Mouse (Mus musculus): ENCODE measurements around the gene Dock1.

Dock1 gene

GRCm38 (mm10) chr7:134670312-134671002, at the start of gene Dock1:
TSS of gene Dock1 (plus strand) at chr7:134670654.
- peak; percentile 89 for DNase-seq

GRCm38 (mm10) chr7:134627906-134628305, 42.5 kb upstream of the Dock1 start:
- DNase-seq, result no peak

- DNase-seq, result peak; percentile 33
These were observed 20.1 kb upstream of the Dock1 start for GRCm38 (mm10) chr7:134650246-134650830.

GRCm38 (mm10) chr7:134651071-134651470, 19.4 kb upstream of the Dock1 start:
- DNase-seq, result no peak

- peak; percentile 30 for DNase-seq
These were observed 7.2 kb upstream of the Dock1 start for GRCm38 (mm10) chr7:134663241-134663640.

- DNase-seq, result no peak
These were observed 4.7 kb upstream of the Dock1 start for GRCm38 (mm10) chr7:134665642-134666282.

- DNase-seq, result no peak
These were observed 3.2 kb upstream of the Dock1 start for GRCm38 (mm10) chr7:134667271-134667702.

- DNase-seq, result no peak
These were observed 761 bp upstream of the Dock1 start for GRCm38 (mm10) chr7:134669474-134670311.

GRCm38 (mm10) chr7:134671003-134671461, 578 bp downstream of the Dock1 start:
- DNase-seq, result peak; percentile 58

GRCm38 (mm10) chr7:134671467-134671901, 1.0 kb downstream of the Dock1 start:
- DNase-seq, result peak; percentile 57

- DNase-seq, result no peak
These were observed 2.7 kb downstream of the Dock1 start for GRCm38 (mm10) chr7:134673135-134673534.

- peak; percentile 57 for DNase-seq
These were observed 3.5 kb downstream of the Dock1 start for GRCm38 (mm10) chr7:134673952-134674351.

- no peak for DNase-seq
These were observed 7.4 kb downstream of the Dock1 start for GRCm38 (mm10) chr7:134677852-134678251.

GRCm38 (mm10) chr7:134679314-134680158, 9.1 kb downstream of the Dock1 start:
- peak; percentile 62 for DNase-seq

- DNase-seq, result no peak
These were observed 9.7 kb downstream of the Dock1 start for GRCm38 (mm10) chr7:134680161-134680560.

- no peak for DNase-seq
These were observed 11.5 kb downstream of the Dock1 start for GRCm38 (mm10) chr7:134681729-134682527.

- no peak for DNase-seq
These were observed 17.9 kb downstream of the Dock1 start for GRCm38 (mm10) chr7:134688332-134688731.

- no peak for DNase-seq
These were observed 19.7 kb downstream of the Dock1 start for GRCm38 (mm10) chr7:134690118-134690517.

- no peak for DNase-seq
These were observed 20.4 kb downstream of the Dock1 start for GRCm38 (mm10) chr7:134690806-134691205.

- no peak for DNase-seq
These were observed 22.9 kb downstream of the Dock1 start for GRCm38 (mm10) chr7:134693325-134693724.

- DNase-seq, result no peak
These were observed 25.0 kb downstream of the Dock1 start for GRCm38 (mm10) chr7:134695431-134695830.
